Mouse (Mus musculus) ovary, adult 18-20 months (tissue): ENCODE measurements around the gene Nusap1.
A peak's percentile ranks its signal among the peaks of the same experiment; 100 is the strongest.
"Not testable (repeated sequence)": the region's sequence is repeated elsewhere in the genome, so short reads cannot be mapped to it uniquely, and the experiment has no call there.

ENCODE experiments used
- DNase-seq: peaks from one replicate; pipeline ENCODE4 v3.0.0; 2022; ENCODE audit warnings: low spot score, mixed read lengths

Nusap1 gene

GRCm38 (mm10) chr2:119618199-119618982, at the start of gene Nusap1, which contains the start of gene Oip5:
Gene Nusap1, plus strand, starts transcription at chr2:119618298.
Gene Oip5, minus strand, starts transcription at chr2:119618469.
- DNase-seq: peak; percentile 90

DNA sequence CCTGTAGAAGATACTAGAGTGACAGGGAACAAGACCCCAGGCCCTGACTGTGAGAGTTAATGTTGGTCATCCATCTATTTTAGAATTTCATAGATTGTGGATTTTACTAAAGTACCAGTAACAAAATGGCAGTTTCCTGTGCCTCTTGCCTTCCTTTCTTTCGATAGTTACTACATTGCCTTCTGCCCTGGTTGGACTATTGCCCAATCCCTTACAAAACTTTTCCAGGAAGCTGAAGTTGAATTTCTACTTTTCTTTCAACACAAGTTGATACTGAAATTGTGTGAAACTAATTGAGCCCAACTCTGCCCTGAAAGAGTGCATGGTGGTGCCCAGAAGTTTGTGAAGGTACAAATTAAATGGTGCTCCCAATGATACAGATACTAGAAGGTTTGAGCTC, 45.6 kb upstream of the Nusap1 start:
- no peak for DNase-seq

DNA sequence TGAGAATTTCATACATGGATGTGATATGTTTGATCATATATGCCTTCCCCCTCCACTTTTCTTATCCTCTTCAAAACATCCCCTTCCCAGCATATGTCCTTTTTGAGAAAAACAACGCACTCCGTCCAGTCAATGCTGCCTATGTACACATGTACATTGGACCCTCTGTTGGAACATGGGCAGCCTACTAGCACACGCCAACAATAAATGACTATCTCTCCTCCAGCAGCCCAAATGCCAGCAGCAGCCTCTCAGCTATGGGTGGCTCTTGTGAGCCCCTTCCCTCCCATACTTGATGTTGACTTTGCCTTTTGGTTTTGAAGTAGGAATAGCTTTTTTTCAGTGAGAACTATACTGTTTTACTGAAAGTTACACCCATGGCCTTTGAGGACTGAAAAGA, 36.5 kb upstream of the Nusap1 start:
- DNase-seq: no peak

DNA sequence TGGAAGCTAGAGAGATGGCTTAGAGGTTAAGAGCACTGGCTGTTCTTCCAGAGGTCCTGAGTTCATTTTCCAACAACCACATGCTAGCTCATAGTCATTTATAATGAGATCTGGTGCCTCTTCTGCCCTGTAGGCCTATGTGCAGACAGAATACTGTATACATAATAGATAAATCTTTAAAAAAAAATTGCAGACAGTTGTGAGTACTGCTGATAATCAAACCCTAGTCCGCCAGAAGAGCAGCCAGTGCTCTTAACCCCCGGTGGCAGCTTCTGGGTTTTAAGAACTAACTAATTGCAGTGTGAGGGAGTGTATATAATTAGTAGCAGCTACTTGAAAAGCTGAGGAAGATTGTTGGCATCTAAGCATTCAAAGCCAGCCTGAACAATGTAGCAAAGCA, 34.7 kb upstream of the Nusap1 start:
- no peak for DNase-seq

DNA sequence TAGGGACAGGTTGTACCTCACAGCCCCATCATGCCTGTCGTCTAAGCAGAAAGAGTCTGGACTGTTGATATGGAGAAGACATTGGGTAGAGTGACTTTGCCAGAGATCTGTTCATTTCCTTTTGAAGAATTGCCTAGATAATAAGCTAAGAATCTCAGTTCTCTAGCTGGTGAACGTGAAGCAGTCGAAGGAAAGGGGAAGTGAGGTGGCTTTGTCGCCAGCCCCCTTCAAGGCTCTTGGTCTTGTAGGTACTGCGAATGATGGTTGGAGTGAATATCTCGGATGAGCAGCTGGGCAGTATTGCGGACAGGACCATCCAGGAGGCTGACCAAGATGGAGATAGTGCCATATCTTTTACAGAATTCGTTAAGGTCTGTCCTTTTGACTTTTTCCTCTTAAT, 33.8 kb upstream of the Nusap1 start:
- no peak for DNase-seq

GRCm38 (mm10) chr2:119587383-119587782, 30.7 kb upstream of the Nusap1 start:
- DNase-seq: peak; percentile 2

- no peak for DNase-seq
Measured at GRCm38 (mm10) chr2:119591247-119591646, 26.9 kb upstream of the Nusap1 start.

DNA sequence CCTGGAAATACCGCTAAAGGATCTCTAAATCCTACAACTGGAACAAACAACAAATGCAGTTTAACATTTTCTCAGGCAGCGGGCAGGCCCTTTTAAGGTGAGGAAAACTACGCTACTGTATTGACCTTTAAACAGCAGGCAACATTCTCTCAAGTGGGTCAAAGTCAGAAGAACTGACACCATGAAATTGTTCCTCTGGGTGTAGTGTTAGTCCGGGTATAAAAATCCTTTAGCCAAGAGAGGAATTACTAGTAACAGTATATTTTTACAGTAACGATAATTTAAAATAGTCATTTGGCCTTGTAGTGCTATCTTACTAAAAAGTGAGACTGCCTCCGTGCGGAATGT, 24.4 kb upstream of the Nusap1 start:
- DNase-seq: no peak

- DNase-seq: peak; percentile 93
Measured at GRCm38 (mm10) chr2:119594113-119594981, 23.8 kb upstream of the Nusap1 start.

DNA sequence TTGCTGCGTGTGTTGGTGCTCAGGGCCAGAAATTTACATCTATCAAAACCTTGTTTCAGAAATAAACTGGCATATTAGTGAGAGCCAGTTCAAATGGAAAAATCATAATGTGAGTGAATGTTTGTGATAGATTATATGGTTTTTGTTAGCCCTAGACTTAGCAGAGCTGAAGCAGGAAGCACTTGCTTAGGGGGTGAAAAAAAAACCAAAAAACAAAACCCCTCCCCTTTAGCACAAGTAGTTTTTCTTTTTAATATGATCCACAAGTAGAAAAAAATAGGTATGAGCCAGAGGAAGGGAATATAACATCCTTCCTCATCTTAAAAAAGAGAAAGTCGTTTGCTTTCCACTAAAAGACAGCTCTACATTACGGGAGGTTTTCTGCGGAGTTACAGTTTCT, 22.8 kb upstream of the Nusap1 start:
- DNase-seq: no peak

- DNase-seq: no peak
Measured at GRCm38 (mm10) chr2:119596781-119597330, 21.2 kb upstream of the Nusap1 start.

DNA sequence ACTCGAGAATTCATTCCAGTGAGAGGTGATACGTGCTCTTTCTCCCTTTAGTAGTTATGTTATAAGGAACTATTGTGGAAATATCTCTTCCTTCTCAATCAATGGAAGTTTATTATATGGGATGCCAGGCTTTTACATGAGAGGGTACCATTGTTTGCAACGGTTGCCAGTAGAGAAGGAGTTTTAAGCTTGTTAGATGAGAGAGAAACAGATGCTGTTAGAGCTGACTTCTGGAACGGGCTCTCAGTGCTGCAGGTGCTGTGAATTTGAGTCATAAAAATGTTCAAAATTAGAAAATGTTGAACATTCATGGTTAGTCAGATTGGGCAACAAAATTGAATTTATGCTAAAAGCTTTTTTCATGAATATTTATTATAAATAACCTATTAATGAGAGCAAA, 17.1 kb upstream of the Nusap1 start:
- no peak for DNase-seq

DNA sequence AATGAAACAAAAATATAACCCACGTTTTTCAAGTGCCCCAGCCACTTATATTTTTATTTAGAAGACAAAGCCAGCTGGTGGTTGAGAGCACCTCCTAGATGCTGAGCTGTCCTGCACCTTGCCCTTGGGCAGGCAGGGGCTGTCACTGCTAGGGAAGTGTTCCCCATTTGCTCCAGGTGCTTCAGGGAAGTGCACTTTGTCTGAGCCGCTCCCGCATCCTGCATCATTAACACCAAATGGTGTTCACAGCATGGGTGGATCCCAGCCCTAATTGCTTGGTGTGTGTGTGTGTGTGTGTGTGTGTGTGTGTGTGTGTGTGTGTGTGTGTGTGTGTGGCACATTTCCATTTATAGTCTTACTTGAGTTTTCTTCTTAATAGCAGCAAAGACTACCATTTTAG, 16.5 kb upstream of the Nusap1 start:
- DNase-seq: not testable (repeated sequence)

- DNase-seq: no peak
Measured at GRCm38 (mm10) chr2:119602488-119602887, 15.6 kb upstream of the Nusap1 start.

DNA sequence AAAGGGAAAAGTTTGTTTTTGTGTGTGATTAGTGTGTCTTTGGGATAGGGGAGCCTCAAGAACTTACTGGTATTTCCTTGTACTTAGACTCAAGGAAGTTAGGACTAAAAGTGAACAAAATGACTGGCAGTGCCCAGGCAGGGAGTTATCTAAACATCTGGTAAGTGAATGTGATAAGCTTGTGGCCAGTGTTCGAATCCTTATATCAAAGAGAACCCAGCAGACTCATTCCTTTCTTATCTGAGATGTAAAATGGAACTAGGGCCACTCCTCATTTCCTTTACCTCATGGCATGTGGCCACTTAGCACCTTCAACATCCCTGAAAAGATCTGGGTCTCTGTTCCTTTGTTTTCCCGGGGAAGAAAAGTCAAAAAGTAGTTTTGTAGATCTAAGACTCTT, 14.2 kb upstream of the Nusap1 start:
- DNase-seq: no peak

DNA sequence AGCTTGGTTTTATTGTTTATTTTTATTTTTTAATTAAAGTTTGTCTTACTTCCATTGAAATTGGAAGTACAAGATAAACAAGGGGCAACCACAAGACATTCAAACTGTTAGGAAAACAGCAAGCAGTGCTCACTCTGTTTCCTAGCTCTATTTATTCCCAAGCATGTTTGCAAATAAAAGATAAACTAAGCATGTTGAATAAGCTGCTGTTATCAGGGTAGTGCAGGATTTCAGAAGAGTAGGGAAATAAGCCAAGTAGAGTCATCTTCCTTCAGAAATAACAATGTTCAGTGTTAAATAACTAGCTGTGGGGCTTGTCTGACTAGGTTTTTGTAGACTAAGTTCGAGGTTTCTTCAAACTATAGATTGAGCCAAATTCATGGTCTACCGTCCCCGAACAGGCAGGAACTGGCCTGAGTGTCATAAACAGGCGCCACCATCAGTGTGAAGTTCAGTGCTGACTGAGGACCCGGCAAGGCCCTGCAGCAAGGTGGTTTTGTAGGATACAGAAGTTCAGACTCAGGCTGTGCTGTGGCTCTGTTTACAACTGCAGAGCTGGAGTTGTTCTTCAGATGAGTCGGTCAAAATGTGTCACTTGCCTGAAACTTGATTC, 12.6 kb upstream of the Nusap1 start:
- DNase-seq: no peak

DNA sequence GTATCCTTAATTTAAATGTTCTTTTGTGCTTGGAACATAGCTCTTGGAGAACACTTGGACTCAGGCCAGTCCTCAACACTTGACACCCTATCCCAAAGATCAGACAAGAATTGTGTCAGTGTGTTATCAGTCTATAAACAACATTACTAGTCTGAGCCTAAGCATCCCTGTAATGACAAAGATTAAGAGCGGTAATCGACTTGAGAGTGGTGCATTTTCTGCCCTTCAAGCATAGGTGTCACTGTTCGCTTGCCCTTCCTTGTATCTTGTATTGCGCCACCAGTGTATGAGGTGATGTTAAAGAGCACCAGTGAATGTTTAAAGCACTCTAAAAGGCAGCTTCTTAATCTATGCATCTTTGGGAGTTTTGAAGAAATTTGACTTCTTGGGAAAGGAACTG, 11.1 kb upstream of the Nusap1 start:
- no peak for DNase-seq

GRCm38 (mm10) chr2:119617841-119618198, 278 bp upstream of the Nusap1 start:
- DNase-seq: no peak

GRCm38 (mm10) chr2:119619002-119619401, 904 bp downstream of the Nusap1 start:
- DNase-seq: not testable (repeated sequence)

DNA sequence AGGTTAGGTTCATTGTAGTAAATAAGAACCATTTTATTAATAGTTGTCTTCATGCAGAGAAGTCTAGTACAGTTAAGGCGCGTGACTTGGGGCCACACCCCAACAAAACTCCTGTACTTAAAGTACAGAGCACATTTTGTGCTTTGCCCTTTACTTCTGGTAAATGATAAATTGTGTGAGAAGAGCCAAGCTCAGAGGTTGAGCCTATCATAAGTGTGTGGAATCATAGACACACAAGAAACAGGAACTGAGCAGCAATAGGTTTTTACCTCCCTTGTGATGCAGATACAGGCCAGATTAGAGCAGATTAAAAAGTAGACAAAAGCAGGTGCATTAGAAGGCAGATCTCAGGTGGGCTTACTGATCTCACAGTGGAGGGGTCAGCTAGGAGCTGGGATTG, 3.2 kb downstream of the Nusap1 start:
- DNase-seq: no peak

DNA sequence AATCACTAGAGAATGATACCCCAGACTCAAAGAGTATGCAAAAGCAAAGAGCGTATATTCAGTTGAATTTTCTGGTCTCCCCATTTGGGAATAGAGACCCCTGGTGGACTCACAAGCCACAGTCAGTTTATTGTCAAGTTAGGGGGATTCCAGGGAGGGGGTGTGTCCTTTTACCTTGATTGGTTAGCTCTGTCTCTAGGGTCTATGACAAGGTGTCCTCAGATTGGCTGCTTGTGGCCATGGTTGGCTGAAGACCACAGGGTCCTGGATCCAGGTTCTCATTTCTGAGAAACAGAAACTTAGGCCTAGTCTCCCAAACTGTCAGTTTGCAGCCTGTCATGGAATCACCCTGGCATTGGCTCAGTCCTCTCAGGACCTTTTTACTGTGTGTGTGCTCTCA, 18.7 kb downstream of the Nusap1 start:
- no peak for DNase-seq

DNA sequence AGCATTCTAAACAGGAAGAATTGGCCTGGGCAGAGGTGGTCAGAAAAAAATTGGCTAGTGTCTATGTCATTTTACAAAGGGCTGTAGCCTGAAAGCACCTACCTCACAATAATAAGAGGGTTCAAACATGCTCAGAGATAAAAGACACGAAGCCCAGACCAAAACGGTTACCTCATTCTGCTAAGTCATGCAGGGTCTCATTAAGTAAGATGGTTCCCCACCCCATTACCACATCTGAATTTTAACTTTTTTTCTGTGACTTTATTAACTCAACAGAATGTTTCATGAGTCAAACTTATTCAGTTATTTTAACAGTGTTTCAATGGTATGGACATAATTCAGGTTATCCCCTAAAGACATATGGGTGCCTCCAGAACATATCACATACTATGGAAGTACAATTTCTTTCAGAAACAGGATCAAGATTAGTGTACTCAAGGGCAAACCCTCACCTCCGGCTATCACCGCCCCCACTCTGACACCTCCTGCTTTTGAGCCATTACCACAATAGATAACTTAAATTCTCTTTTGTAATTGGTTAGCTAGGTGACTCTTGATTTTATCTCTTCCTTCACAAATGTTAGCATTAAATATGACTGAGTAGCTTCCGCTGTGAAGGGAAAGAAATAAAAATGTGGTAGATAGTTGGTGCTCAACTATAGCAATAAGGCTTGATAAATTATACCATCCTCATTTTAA, 23.3 kb downstream of the Nusap1 start:
- no peak for DNase-seq
